Mouse (Mus musculus): ENCODE data around the gene Lmtk3.

Lmtk3 gene

GRCm38 (mm10) chr7:45808471-45808870, 24.9 kb downstream of the Lmtk3 start:
- DNase-seq (ENCODE audit: low read depth, low spot score): no peak

GRCm38 (mm10) chr7:45809276-45810075, 25.9 kb downstream of the Lmtk3 start:
- DNase-seq (ENCODE audit: low read depth, low spot score): no peak

GRCm38 (mm10) chr7:45812921-45813320, 29.4 kb downstream of the Lmtk3 start:
- DNase-seq (ENCODE audit: low read depth, low spot score): no peak

- DNase-seq (ENCODE audit: low read depth, low spot score): peak; percentile 100
Measured at GRCm38 (mm10) chr7:45813787-45814779, 30.5 kb downstream of the Lmtk3 start, which contains the start of gene Cyth2. Gene Cyth2 (minus strand): TSS chr7:45814581.

GRCm38 (mm10) chr7:45814841-45815240, 31.3 kb downstream of the Lmtk3 start:
- DNase-seq (ENCODE audit: low read depth, low spot score): no peak

GRCm38 (mm10) chr7:45815323-45815983, 31.9 kb downstream of the Lmtk3 start:
- no peak for DNase-seq (ENCODE audit: low read depth, low spot score)

- DNase-seq (ENCODE audit: low read depth, low spot score): no peak
Measured at GRCm38 (mm10) chr7:45815984-45816351, 32.4 kb downstream of the Lmtk3 start.

GRCm38 (mm10) chr7:45819843-45820242, 36.3 kb downstream of the Lmtk3 start:
- DNase-seq (ENCODE audit: low read depth, low spot score): no peak

- no peak for DNase-seq (ENCODE audit: low read depth, low spot score)
Measured at GRCm38 (mm10) chr7:45820913-45821312, 37.4 kb downstream of the Lmtk3 start.

GRCm38 (mm10) chr7:45824598-45824997, 41.1 kb downstream of the Lmtk3 start, which contains the start of gene Kcnj14:
Gene Kcnj14 (minus strand): TSS chr7:45824782.
- no peak for DNase-seq (ENCODE audit: low read depth, low spot score)

- DNase-seq (ENCODE audit: low read depth, low spot score): no peak
Measured at GRCm38 (mm10) chr7:45826631-45827030, 43.1 kb downstream of the Lmtk3 start.

- DNase-seq (ENCODE audit: low read depth, low spot score): peak; percentile 87
Measured at GRCm38 (mm10) chr7:45830427-45831127, 47.0 kb downstream of the Lmtk3 start, which contains the start of gene Grwd1. Gene Grwd1 (minus strand): TSS chr7:45830944.

GRCm38 (mm10) chr7:45831128-45831525, 47.6 kb downstream of the Lmtk3 start:
- DNase-seq (ENCODE audit: low read depth, low spot score): no peak

GRCm38 (mm10) chr7:45832428-45832827, 48.9 kb downstream of the Lmtk3 start:
- no peak for DNase-seq (ENCODE audit: low read depth, low spot score)

GRCm38 (mm10) chr7:45833148-45833790, 49.7 kb downstream of the Lmtk3 start:
- DNase-seq (ENCODE audit: low read depth, low spot score): no peak

- DNase-seq (ENCODE audit: low read depth, low spot score): no peak
Measured at GRCm38 (mm10) chr7:45833924-45834323, 50.4 kb downstream of the Lmtk3 start.

- DNase-seq (ENCODE audit: low read depth, low spot score): no peak
Measured at GRCm38 (mm10) chr7:45842950-45843744, 59.6 kb downstream of the Lmtk3 start.

- DNase-seq (ENCODE audit: low read depth, low spot score): no peak
Measured at GRCm38 (mm10) chr7:45848447-45849027, 65.0 kb downstream of the Lmtk3 start.

- no peak for DNase-seq (ENCODE audit: low read depth, low spot score)
Measured at GRCm38 (mm10) chr7:45850661-45851060, 67.1 kb downstream of the Lmtk3 start.

All from brain, embryonic 18.5 days (tissue).